8 mouse cellular contexts compared by ENCODE assay signal in the genomic region with DNA sequence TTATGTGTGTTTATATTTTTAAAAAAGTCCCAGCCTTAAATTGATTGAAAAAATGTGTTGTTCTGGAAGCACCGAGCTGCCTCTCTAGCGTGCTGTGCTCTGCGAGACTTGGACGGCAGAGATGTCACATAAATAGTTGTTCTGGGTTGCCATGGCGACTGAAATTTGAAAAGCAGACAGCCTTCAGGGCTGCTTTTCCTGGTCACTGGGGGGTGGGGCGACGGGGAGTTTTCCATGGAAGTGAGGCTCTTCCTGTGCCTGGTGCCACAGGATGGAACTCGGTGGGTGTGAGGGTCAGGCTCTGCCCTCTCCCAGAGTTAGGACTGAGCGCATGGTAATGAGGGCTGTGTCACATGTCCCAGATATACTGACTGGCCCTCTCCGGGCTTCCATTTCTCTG.
DNase-seq lines count a peak whose midpoint lies in the region; ATAC-seq and TF ChIP-seq lines count a peak whose summit lies in the region.

No protein-coding gene starts in this region.

- no peaks in the 10 kb centered on the region for H3K9me3 ChIP-seq in embryonic facial prominence, embryonic 10.5 days
- no peaks in the 10 kb centered on the region for H3K9me3 ChIP-seq in midbrain, embryonic 14.5 days (ENCODE audit: control insufficient read depth, low read length)

- 24% methylated on average over 10 of the region's 10 CpGs for whole genome bisulfite sequencing in embryonic facial prominence, embryonic 10.5 days
- WGBS in heart, adult 2 months: 33% methylated on average over 10 of the region's 10 CpGs
- WGBS in midbrain, embryonic 14.5 days: 5% methylated on average over 10 of the region's 10 CpGs

- no peak for TF ChIP-seq CTCF in heart, adult 2 months (IDR thresholded peaks at IDR 0.05)

- H3K9ac ChIP-seq in heart, adult 2 months (ENCODE audit: low read depth, low read length): no peak overlapping the region
- H3K9ac ChIP-seq in midbrain, embryonic 14.5 days (replicated peaks; ENCODE audit: low read length): no peak overlapping the region

- no peak for TF ChIP-seq EP300 in heart, adult 2 months (IDR thresholded peaks at IDR 0.05; ENCODE audit: insufficient read depth, low read depth, low read length)

- peak; percentile 79 for DNase-seq in NIH3T3 (ENCODE audit: low read depth)
- peak; percentile 84 for DNase-seq in embryonic facial prominence, embryonic 10.5 days (ENCODE audit: low spot score)
- peak; percentile 54 to 72 for DNase-seq in heart, adult 2 months
- DNase-seq in kidney, adult 18-20 months: peak; percentile 18
- DNase-seq in left cerebral cortex, postnatal 10 days (ENCODE audit: extremely low spot score in 1 of 2, low spot score in 2 of 2): peak; percentile 83 to 87
- peak; percentile 92 for DNase-seq in midbrain, embryonic 14.5 days
- DNase-seq in yolk sac, embryonic 10.5 days (ENCODE audit: low spot score): peak; percentile 32
- no peak for DNase-seq in spleen, postnatal 14 days (ENCODE audit: low spot score in 2 of 2)

- H3K27me3 ChIP-seq in embryonic facial prominence, embryonic 10.5 days (replicated peaks; ENCODE audit: low read depth, poor library complexity, severe bottlenecking): 0 out of 2 replicates have a peak, but pooled peaks cover 3% of the 10 kb centered on the region
- no peaks in the 10 kb centered on the region for H3K27me3 ChIP-seq in heart, adult 2 months (ENCODE audit: control insufficient read depth, insufficient read depth, low read length)
- H3K27me3 ChIP-seq in midbrain, embryonic 14.5 days (ENCODE audit: control insufficient read depth, insufficient read depth, low read length): no peaks in the 10 kb centered on the region

- H3K79me2 ChIP-seq in heart, adult 2 months (replicated peaks; ENCODE audit: control insufficient read depth, insufficient read depth, low read length): no peaks in the 10 kb centered on the region

- H3K4me2 ChIP-seq in midbrain, embryonic 14.5 days (ENCODE audit: low read length): peak overlapping the region; percentile 19

- H3K4me1 ChIP-seq in embryonic facial prominence, embryonic 10.5 days: peaks cover 53% of the 10 kb centered on the region
- peaks cover 9% of the 10 kb centered on the region for H3K4me1 ChIP-seq in heart, adult 2 months (ENCODE audit: control insufficient read depth, insufficient read depth, low read length)
- H3K4me1 ChIP-seq in midbrain, embryonic 14.5 days (ENCODE audit: control insufficient read depth, insufficient read depth, low read length): peaks cover 24% of the 10 kb centered on the region

- no peak for TF ChIP-seq POLR2A in heart, adult 2 months (IDR thresholded peaks at IDR 0.05; ENCODE audit: insufficient read depth, low read depth, low read length)

- peak; percentile 67; the same call in 1 of the 2 replicates for ATAC-seq in midbrain, embryonic 14.5 days (ENCODE audit: low FRiP score, low TSS enrichment)

- H3K4me3 ChIP-seq in embryonic facial prominence, embryonic 10.5 days: 0 out of 2 replicates have a peak overlapping the region, but pooled peaks have one; percentile 8
- no peak overlapping the region for H3K4me3 ChIP-seq in heart, adult 2 months
- no peak overlapping the region for H3K4me3 ChIP-seq in midbrain, embryonic 14.5 days (replicated peaks; ENCODE audit: low read depth, low read length)

- peak overlapping the region; percentile 36 for H3K27ac ChIP-seq in embryonic facial prominence, embryonic 10.5 days (replicated peaks)
- no peak overlapping the region; the same call in 1 of the 2 replicates for H3K27ac ChIP-seq in heart, adult 2 months
- peak overlapping the region; percentile 60 for H3K27ac ChIP-seq in midbrain, embryonic 14.5 days (replicated peaks; ENCODE audit: low read depth, low read length)

- intact Hi-C loops in heart, adult 2 months (cut with DNase I): no loop called here
- intact Hi-C loops in left cerebral cortex, postnatal 10 days (cut with DNase I): no loop called here

- H3K36me3 ChIP-seq in embryonic facial prominence, embryonic 10.5 days (replicated peaks): no peaks in the 10 kb centered on the region
- no peaks in the 10 kb centered on the region for H3K36me3 ChIP-seq in heart, adult 2 months (ENCODE audit: control insufficient read depth, insufficient read depth, low read length)
- H3K36me3 ChIP-seq in midbrain, embryonic 14.5 days (ENCODE audit: control insufficient read depth, insufficient read depth, low read length): no peaks in the 10 kb centered on the region

Comparison
In these comparisons a context has a peak if more than half of its experiments do, and no peak if none do; other contexts are left out.
1. DNase-seq: peak in NIH3T3 (single experiment), embryonic facial prominence, embryonic 10.5 days (single experiment), heart, adult 2 months (2 of 2), kidney, adult 18-20 months (single experiment), left cerebral cortex, postnatal 10 days (2 of 2), midbrain, embryonic 14.5 days (single experiment) and yolk sac, embryonic 10.5 days (single experiment); none in spleen, postnatal 14 days (0 of 2).